Mouse (Mus musculus): Measurements from ENCODE around the gene Mrps21.

- TF ChIP-seq CTCF (IDR thresholded peaks at IDR 0.05; ENCODE audit: low read depth): no peak
- no peak for TF ChIP-seq EP300 (optimal IDR thresholded peaks at IDR 0.05)
These were observed 13.1 kb upstream of the Mrps21 start for GRCm38 (mm10) chr3:95884400-95884799.

All from stomach, postnatal 0 days (tissue).